Mouse (Mus musculus): ENCODE results near the gene Gm21897.

GRCm38 (mm10) chr16:15334526-15334925, 17.3 kb downstream of the Gm21897 start:
- TF ChIP-seq HCFC1 (IDR thresholded peaks at IDR 0.05; ENCODE audit: borderline replicate concordance, insufficient read depth, low read length) (no peak), ZC3H11A (IDR thresholded peaks at IDR 0.05; ENCODE audit: borderline replicate concordance, low read depth, low read length) (no peak), CHD2 (IDR thresholded peaks at IDR 0.05; ENCODE audit: low read depth, low read length) (no peak), ZNF384 (IDR thresholded peaks at IDR 0.05; ENCODE audit: low read depth, low read length) (no peak)

Data from ES-E14 (cell line).